Mouse (Mus musculus) liver, adult 2 months (tissue): ENCODE measurements around the gene Ap1b1. TPM values are rescaled to one million over a fixed set of nuclear protein-coding genes. Genes with fewer than 3 reads are reported as not detected.

ENCODE experiments used
- DNase-seq: peaks from one replicate; pipeline ENCODE4 v3.0.0-alpha.2; 2011; ENCODE audit warnings: low read depth, low spot score; ENCODE audit errors: extremely low read depth
- H3K27ac ChIP-seq: fragments of 200-500 bp; replicated peaks from 2 replicates; pipeline ENCODE4 v1.5.1; 2012; ENCODE audit warnings: low read depth, mild to moderate bottlenecking, control low read depth, inconsistent platforms, low read length; ENCODE audit not compliant: insufficient read depth
- H3K27me3 ChIP-seq: fragments of 200-500 bp; 2 replicates; pipeline ENCODE4 v1.6.1; 2012; ENCODE audit warnings: mild to moderate bottlenecking, moderate library complexity, low read length, inconsistent platforms; ENCODE audit not compliant: control insufficient read depth, insufficient read depth
- H3K36me3 ChIP-seq: fragments of 200-500 bp; 2 replicates; pipeline ENCODE4 v1.6.1; 2012; ENCODE audit warnings: low read length, inconsistent platforms; ENCODE audit not compliant: control insufficient read depth, insufficient read depth
- H3K4me1 ChIP-seq: fragments of 200-500 bp; 2 replicates; pipeline ENCODE4 v1.6.1; 2011; ENCODE audit warnings: low read length; ENCODE audit not compliant: control insufficient read depth, insufficient read depth
- H3K4me3 ChIP-seq: fragments of 200-500 bp; 2 replicates; pipeline ENCODE4 v1.5.1; 2011; ENCODE audit warnings: low read depth, mild to moderate bottlenecking, control low read depth, low read length, moderate library complexity; ENCODE audit not compliant: insufficient read depth
- H3K79me2 ChIP-seq: fragments of 200-500 bp; 2 replicates; pipeline ENCODE4 v1.6.1; 2012; ENCODE audit warnings: inconsistent platforms, mild to moderate bottlenecking, low read length, moderate library complexity; ENCODE audit not compliant: control insufficient read depth, insufficient read depth
- H3K9ac ChIP-seq: fragments of 200-500 bp; 2 replicates; pipeline ENCODE4 v1.6.1; 2012; ENCODE audit warnings: low read depth, mild to moderate bottlenecking, control low read depth, inconsistent platforms, low read length
- CTCF ChIP-seq: fragments of 200-500 bp; IDR thresholded peaks from 2 replicates; pipeline ENCODE4 v1.5.1; 2011; ENCODE audit warnings: low read depth, low read length, control low read depth
- POLR2A ChIP-seq: fragments of 200-500 bp; IDR thresholded peaks from 2 replicates; pipeline ENCODE4 v1.6.1; 2011; ENCODE audit warnings: low read length, control low read depth; ENCODE audit not compliant: insufficient read depth; ENCODE audit errors: extremely low read depth
- WGBS: fragments of 180-500 bp; shearing (Covaris S2); methylation state at CpG from one replicate; pipeline ENCODE4 v1.1.7; 2018; 5-methylcytosine and 5-hydroxymethylcytosine counted together
- polyA plus RNA-seq: library from polyadenylated mRNA; depleted of rRNA; stranded (reverse); fragments of >200 nt; gene quantifications from 2 replicates; pipeline ENCODE4 v1.2.3, GENCODE M21; 2012
- total RNA-seq: library from RNA; depleted of rRNA; stranded (reverse); fragments of >200 nt; gene quantifications from 2 replicates; pipeline ENCODE4 v1.2.3, GENCODE M21; 2014

Gene Ap1b1
- total and polyA plus RNA-seq, 2 experiments, result 30.1 to 48.8 TPM

DNA sequence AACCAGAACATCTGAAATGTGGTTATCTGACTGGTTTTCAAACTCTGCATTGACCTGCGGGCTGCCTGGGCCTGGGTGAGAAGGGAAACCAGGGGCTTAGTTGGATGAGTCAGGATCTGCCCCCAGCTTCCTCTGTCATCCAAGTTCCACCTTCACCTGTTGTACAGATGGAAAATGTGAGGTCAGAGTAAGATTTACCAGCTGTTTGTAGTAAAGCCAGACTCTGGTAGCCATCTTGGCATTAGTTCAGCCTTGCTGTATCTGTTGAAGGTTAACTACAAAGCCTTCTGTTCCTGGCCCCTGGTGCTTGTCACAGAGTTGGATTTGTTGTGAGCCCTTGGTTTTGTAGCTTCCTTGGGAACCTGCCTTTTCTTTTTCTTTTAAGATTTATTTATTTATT, 13.6 kb downstream of the Ap1b1 start:
- 96% methylated on average over 1 of the region's 1 CpGs for WGBS
- no peak overlapping the region for H3K27ac ChIP-seq
- peak; percentile 66 for DNase-seq
- no peak for TF ChIP-seq CTCF
- no peak for TF ChIP-seq POLR2A
- H3K79me2 ChIP-seq, result peaks cover 36% of the 10 kb centered on the region; the same call in 1 of the 2 replicates
- no peak overlapping the region for H3K9ac ChIP-seq
- peaks cover 13% of the 10 kb centered on the region for H3K4me1 ChIP-seq
- no peak overlapping the region for H3K4me3 ChIP-seq
- peaks cover 7% of the 10 kb centered on the region for H3K36me3 ChIP-seq
- H3K27me3 ChIP-seq, result no peaks in the 10 kb centered on the region

DNA sequence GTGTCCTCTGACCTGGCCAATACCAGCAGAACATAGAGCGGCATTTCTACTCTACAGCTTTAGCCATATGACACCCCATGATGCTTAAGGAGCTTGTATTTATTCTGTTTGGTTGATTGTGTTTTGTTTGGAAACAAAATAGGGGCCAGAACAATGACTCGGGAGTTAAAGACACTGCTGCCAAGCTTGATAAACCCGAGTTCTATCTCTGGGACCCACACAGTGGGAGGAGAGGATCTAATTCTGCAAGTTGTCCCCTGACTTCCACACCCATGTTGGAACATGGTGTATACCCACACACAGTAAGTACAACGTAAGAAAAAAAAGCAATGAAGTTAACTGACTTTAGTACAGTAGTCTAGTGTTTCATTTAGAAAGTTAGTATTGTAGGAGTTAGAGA, 16.2 kb downstream of the Ap1b1 start:
- no peak for TF ChIP-seq CTCF
- TF ChIP-seq POLR2A, result no peak
- Histone ChIP-seq H3K4me3 (no peak overlapping the region), H3K4me1 (peaks cover 9% of the 10 kb centered on the region), H3K79me2 (peaks cover 25% of the 10 kb centered on the region; the same call in 1 of the 2 replicates), H3K36me3 (peaks cover 8% of the 10 kb centered on the region), H3K27me3 (no peaks in the 10 kb centered on the region), H3K27ac (no peak overlapping the region), H3K9ac (no peak overlapping the region)
- DNase-seq, result no peak
- WGBS, result 80% methylated on average over 4 of the region's 4 CpGs

DNA sequence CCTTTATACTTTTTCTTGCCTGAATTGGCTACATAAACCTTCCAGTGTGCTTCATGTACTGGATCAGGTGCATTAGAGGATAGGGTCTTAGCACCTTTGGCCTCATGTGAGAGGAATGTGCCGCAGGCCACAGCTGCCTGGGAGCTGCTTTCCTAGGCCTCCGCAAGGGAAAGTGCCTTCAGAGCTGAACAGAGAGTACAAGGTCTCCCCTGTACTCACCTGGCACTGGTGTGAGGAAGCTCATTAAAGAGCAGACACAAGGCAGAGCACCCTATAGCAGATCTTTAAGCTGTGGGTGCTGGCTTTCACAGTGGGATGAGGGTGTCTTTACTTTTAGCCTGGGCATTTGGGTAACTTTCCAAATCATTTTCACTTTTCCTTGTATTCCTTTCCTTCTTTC, 18.9 kb downstream of the Ap1b1 start:
- Histone ChIP-seq H3K79me2 (peaks cover 13% of the 10 kb centered on the region; the same call in 1 of the 2 replicates), H3K4me1 (peaks cover 2% of the 10 kb centered on the region), H3K27me3 (no peaks in the 10 kb centered on the region), H3K4me3 (no peak overlapping the region), H3K27ac (no peak overlapping the region), H3K9ac (no peak overlapping the region), H3K36me3 (peaks cover 14% of the 10 kb centered on the region)
- WGBS, result 93% methylated on average over 2 of the region's 2 CpGs
- DNase-seq, result no peak
- TF ChIP-seq CTCF (no peak), POLR2A (no peak)

DNA sequence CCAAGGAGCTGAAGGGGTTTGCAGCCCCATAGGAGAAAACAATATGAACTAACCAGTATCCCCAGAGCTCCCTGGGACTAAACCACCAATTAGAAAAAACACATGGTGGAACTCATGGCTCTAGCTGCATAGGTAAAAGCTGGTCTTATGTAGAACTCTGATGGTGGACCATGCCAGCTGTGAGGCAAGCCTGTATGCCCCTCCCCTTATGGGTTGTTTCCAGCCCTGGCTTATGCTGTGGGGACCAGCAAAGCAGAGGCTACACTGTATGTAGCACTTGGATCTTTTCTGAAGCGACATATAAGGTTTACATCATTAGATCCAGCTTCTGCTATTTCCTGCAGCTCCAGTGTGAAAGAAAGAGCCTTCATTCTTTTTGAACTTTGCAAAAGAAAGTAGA, 20.6 kb downstream of the Ap1b1 start:
- H3K27me3 ChIP-seq, result no peaks in the 10 kb centered on the region
- no peak for DNase-seq
- H3K9ac ChIP-seq, result no peak overlapping the region
- peaks cover 2% of the 10 kb centered on the region for H3K4me1 ChIP-seq
- no peak overlapping the region for H3K4me3 ChIP-seq
- TF ChIP-seq POLR2A (no peak), CTCF (no peak)
- peaks cover 11% of the 10 kb centered on the region for H3K36me3 ChIP-seq
- peaks cover 6% of the 10 kb centered on the region; the same call in 1 of the 2 replicates for H3K79me2 ChIP-seq
- H3K27ac ChIP-seq, result no peak overlapping the region
- 93% methylated on average over 1 of the region's 1 CpGs for WGBS

DNA sequence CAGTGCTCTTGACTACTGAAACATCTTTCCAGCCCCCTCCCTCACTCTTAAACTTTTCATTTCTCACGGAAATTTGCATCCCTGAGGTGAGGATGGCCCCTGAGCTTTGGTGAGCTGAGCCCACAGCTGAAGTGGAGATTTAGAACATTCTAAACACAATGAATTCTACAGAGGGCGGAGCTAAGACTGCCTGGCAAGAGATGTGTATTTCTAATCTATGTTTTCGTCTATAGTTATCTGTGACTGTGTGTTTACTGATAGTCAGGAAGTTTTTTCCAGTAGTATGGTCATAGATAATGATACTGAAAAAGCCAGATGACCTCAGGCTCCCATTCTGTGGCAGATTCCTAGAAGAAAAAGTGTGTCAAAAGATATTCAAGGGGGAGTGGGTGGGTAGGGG, 22.2 kb downstream of the Ap1b1 start:
- DNase-seq, result no peak
- 75% methylated on average over 3 of the region's 3 CpGs for WGBS
- no peak for TF ChIP-seq POLR2A
- H3K4me3 ChIP-seq, result no peak overlapping the region
- peaks cover 18% of the 10 kb centered on the region for H3K36me3 ChIP-seq
- peaks cover 2% of the 10 kb centered on the region for H3K4me1 ChIP-seq
- no peak overlapping the region for H3K9ac ChIP-seq
- no peaks in the 10 kb centered on the region for H3K27me3 ChIP-seq
- peaks cover 2% of the 10 kb centered on the region; the same call in 1 of the 2 replicates for H3K79me2 ChIP-seq
- H3K27ac ChIP-seq, result no peak overlapping the region

DNA sequence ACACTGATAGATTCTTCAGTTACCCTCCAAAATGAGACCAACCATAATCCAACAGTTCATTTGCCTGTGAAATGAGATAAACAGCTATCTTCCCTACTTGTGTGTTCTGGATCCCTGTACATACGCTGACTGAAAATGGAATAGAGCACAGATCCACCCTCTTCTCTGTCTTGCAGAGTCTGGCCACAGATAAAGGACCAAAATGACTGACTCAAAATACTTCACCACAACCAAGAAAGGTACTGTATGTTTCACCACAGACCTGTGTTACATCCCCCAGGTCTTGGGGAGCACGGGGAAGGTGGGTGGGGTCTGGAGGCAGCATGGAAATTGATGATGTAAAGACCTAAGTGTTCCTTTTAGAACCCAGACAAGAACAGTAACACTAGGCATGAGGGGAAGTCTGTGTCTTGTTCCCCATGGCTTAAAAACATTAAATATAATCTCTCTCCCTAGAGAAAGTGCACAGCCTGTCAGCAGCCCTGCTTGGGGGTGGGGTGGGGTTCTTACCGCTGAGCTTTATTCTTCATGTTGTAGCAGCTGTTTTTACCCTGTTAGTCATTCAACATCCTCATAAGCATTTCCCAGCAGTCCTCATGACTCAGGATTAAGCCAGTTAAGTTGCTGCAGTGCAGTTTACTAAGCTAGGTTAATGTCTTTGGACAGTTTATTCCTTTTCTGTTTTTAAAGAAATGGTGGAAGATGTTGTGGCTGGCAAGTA, 22.9 kb downstream of the Ap1b1 start:
- peaks cover 2% of the 10 kb centered on the region for H3K4me1 ChIP-seq
- no peaks in the 10 kb centered on the region; the same call in 1 of the 2 replicates for H3K79me2 ChIP-seq
- no peak overlapping the region for H3K4me3 ChIP-seq
- no peaks in the 10 kb centered on the region for H3K27me3 ChIP-seq
- H3K27ac ChIP-seq, result 0 out of 2 replicates have a peak overlapping the region, but pooled peaks have one; percentile 27
- no peak overlapping the region for H3K9ac ChIP-seq
- 78% methylated on average over 3 of the region's 3 CpGs for WGBS
- TF ChIP-seq CTCF (no peak), POLR2A (no peak)
- peaks cover 22% of the 10 kb centered on the region for H3K36me3 ChIP-seq
- no peak for DNase-seq
